Mouse (Mus musculus): Measurements from ENCODE around the gene Olfr890. TPM values are rescaled to one million over a fixed set of nuclear protein-coding genes. Genes with fewer than 3 reads are reported as not detected.
"Not testable (repeated sequence)": the region's sequence is repeated elsewhere in the genome, so short reads cannot be mapped to it uniquely, and the experiment has no call there.

The Olfr890 gene
- not detected in 2 replicates for polyA plus RNA-seq (2011; ENCODE audit: insufficient read depth, insufficient read length, low read depth, missing spikeins)

DNA sequence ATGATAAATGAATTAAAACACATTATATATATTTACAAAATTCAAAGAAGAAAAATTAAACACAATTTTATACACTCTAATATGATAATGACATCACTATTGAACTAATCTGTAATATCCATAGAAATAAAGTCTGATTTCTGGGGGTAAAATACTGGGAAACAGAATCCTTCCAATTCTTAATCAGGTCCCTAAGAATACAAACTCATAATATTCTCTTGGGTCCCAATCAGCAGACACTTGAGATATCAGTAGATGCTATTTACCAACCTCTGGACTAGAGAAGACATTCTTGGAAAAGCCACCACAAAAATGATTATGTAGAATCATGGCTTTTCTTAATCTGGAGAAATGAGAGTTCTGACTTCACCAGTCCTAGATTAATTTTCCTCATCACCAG, at the start of gene Olfr890:
Gene Olfr890 (plus strand): TSS at position 301 of the 400 bp plus-strand sequence.
- no peak within 1 kb of the TSS for H3K9ac ChIP-seq (ENCODE audit: low read depth, poor library complexity, severe bottlenecking)
- TF ChIP-seq CTCF (IDR thresholded peaks at IDR 0.05; ENCODE audit: low read depth, low read length) (no peak), POLR2A (IDR thresholded peaks at IDR 0.05; ENCODE audit: insufficient read depth, low read length) (no peak)
- H3K36me3 ChIP-seq (ENCODE audit: control insufficient read depth, insufficient read depth, low read length, poor library complexity, severe bottlenecking): no peaks in the 10 kb centered on the region
- no peaks in the 10 kb centered on the region for H3K4me1 ChIP-seq (ENCODE audit: control insufficient read depth, insufficient read depth, low read length)
- H3K27ac ChIP-seq (ENCODE audit: insufficient read depth, low read length): no peak within 1 kb of the TSS
- H3K27me3 ChIP-seq (ENCODE audit: control insufficient read depth, insufficient read depth, low read length, poor library complexity, severe bottlenecking): no peaks in the 10 kb centered on the region
- no peak within 1 kb of the TSS for H3K4me3 ChIP-seq (ENCODE audit: low read depth, low read length)
- no peaks in the 10 kb centered on the region for H3K9me3 ChIP-seq (replicated peaks; ENCODE audit: control insufficient read depth, insufficient read depth, low read length, poor library complexity, severe bottlenecking)

DNA sequence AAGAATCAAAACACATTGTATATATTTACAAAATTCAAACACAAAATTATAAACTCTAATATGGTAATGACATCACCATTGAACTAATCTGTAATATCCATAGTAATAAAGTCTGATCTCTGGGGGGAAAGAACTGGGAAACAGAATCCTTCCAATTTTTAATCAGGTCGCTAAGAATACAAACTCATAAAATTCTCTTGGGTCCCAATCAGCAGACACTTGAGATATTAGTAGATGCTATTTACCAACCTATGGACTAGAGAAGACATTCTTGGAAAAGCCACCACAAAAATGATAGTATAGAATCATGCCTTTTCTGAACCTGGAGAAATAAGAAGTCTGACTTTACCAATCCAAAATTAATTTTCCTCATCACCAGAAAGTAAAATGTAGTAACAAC, 34.5 kb upstream of the Olfr890 start, which contains the start of gene Olfr888:
Gene Olfr888 (plus strand): TSS at position 301 of the 400 bp plus-strand sequence.
- no peaks in the 10 kb centered on the region for H3K27me3 ChIP-seq (ENCODE audit: control insufficient read depth, insufficient read depth, low read length, poor library complexity, severe bottlenecking)
- H3K4me3 ChIP-seq (ENCODE audit: low read depth, low read length): no peak within 1 kb of the TSS
- no peak within 1 kb of the TSS for H3K9ac ChIP-seq (ENCODE audit: low read depth, poor library complexity, severe bottlenecking)
- no peak for TF ChIP-seq EP300 (IDR thresholded peaks at IDR 0.05; ENCODE audit: insufficient read depth, low read depth, low read length)
- TF ChIP-seq CTCF (IDR thresholded peaks at IDR 0.05; ENCODE audit: low read depth, low read length): no peak
- TF ChIP-seq POLR2A (IDR thresholded peaks at IDR 0.05; ENCODE audit: insufficient read depth, low read length): no peak
- H3K9me3 ChIP-seq (replicated peaks; ENCODE audit: control insufficient read depth, insufficient read depth, low read length, poor library complexity, severe bottlenecking): no peaks in the 10 kb centered on the region
- no peak within 1 kb of the TSS for H3K27ac ChIP-seq (ENCODE audit: insufficient read depth, low read length)
- H3K36me3 ChIP-seq (ENCODE audit: control insufficient read depth, insufficient read depth, low read length, poor library complexity, severe bottlenecking): no peaks in the 10 kb centered on the region
- no peaks in the 10 kb centered on the region for H3K4me1 ChIP-seq (ENCODE audit: control insufficient read depth, insufficient read depth, low read length)

DNA sequence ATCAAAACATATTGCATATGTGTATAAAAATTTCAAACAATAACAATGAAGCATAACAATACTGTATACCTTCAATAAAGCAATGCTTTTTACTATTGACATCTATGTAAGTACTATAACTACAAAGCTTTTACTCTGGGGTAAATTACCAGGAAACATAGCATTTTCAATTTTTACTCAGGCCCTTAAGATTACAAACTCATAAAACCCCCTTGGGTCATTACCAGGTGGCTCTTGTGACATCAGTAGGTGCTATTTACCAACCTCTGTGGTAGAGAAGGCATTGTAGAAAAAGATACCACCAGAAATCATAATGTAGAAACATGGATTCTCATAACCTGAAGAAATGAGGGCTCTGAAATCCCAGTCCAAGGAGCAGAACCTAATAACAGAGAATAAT, 27.4 kb upstream of the Olfr890 start, which contains the start of gene Olfr889:
Gene Olfr889 (plus strand): TSS at position 301 of the 400 bp plus-strand sequence.
- TF ChIP-seq POLR2A (IDR thresholded peaks at IDR 0.05; ENCODE audit: insufficient read depth, low read length): no peak
- no peak for TF ChIP-seq EP300 (IDR thresholded peaks at IDR 0.05; ENCODE audit: insufficient read depth, low read depth, low read length)
- no peak for TF ChIP-seq CTCF (IDR thresholded peaks at IDR 0.05; ENCODE audit: low read depth, low read length)
- no peaks in the 10 kb centered on the region for H3K4me1 ChIP-seq (ENCODE audit: control insufficient read depth, insufficient read depth, low read length)

DNA sequence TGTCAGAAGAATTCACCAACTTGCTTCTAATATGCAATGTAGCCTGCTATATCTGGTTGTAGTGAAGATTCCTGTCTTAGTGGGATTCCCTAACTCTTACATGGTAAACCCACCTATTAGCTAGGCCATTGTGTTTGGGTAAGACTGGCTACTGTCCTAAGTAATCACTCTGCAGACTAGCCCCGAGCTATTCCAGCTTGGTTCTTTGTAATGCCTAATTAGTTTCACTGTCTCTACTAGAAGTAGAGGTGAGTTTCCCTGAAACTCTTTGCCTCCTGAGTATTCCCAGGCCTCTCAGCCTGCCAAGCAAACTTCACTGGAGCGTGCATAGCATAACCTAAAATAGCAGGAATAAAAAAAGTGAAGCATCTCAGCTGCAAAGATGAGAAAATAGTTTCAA, 26.0 kb downstream of the Olfr890 start:
- H3K27me3 ChIP-seq (ENCODE audit: control insufficient read depth, insufficient read depth, low read length, poor library complexity, severe bottlenecking); H3K4me3 ChIP-seq (ENCODE audit: low read depth, low read length); H3K27ac ChIP-seq (ENCODE audit: insufficient read depth, low read length); H3K4me1 ChIP-seq (ENCODE audit: control insufficient read depth, insufficient read depth, low read length); H3K36me3 ChIP-seq (ENCODE audit: control insufficient read depth, insufficient read depth, low read length, poor library complexity, severe bottlenecking); H3K9me3 ChIP-seq (replicated peaks; ENCODE audit: control insufficient read depth, insufficient read depth, low read length, poor library complexity, severe bottlenecking); H3K9ac ChIP-seq (ENCODE audit: low read depth, poor library complexity, severe bottlenecking): not testable (repeated sequence)

More for the DNA sequence above, 27.4 kb upstream of the Olfr890 start, which contains the start of gene Olfr889:
- H3K9ac ChIP-seq (ENCODE audit: low read depth, poor library complexity, severe bottlenecking): no peak within 1 kb of the TSS
- no peaks in the 10 kb centered on the region for H3K9me3 ChIP-seq (replicated peaks; ENCODE audit: control insufficient read depth, insufficient read depth, low read length, poor library complexity, severe bottlenecking)
- H3K36me3 ChIP-seq (ENCODE audit: control insufficient read depth, insufficient read depth, low read length, poor library complexity, severe bottlenecking): no peaks in the 10 kb centered on the region
- H3K27me3 ChIP-seq (ENCODE audit: control insufficient read depth, insufficient read depth, low read length, poor library complexity, severe bottlenecking): no peaks in the 10 kb centered on the region
- no peak within 1 kb of the TSS for H3K4me3 ChIP-seq (ENCODE audit: low read depth, low read length)
- no peak within 1 kb of the TSS for H3K27ac ChIP-seq (ENCODE audit: insufficient read depth, low read length)

DNA sequence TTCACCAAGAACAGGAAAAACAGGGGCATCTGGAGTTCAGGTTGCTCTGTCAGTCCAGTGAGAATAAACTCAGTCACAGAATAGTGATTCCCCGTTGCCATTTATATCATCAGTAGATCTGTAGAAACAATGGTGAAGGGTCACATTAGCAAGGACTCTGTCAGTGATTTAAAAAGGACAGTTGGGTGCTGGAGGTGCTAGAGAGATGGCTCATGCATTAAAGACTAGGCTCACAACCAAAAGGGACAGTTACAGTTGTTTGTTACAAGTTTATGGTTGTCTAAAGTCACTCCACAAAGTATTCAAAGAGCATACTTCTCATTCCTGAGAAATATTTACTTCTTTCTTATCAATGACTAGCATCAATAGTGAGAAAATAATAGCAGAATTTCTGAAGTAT, 38.4 kb downstream of the Olfr890 start, which contains the start of gene Olfr891:
Gene Olfr891 (minus strand): TSS at position 101 of the 400 bp plus-strand sequence.
- no peaks in the 10 kb centered on the region for H3K9me3 ChIP-seq (replicated peaks; ENCODE audit: control insufficient read depth, insufficient read depth, low read length, poor library complexity, severe bottlenecking)
- no peaks in the 10 kb centered on the region for H3K27me3 ChIP-seq (ENCODE audit: control insufficient read depth, insufficient read depth, low read length, poor library complexity, severe bottlenecking)
- H3K4me3 ChIP-seq (ENCODE audit: low read depth, low read length): no peak within 1 kb of the TSS
- H3K36me3 ChIP-seq (ENCODE audit: control insufficient read depth, insufficient read depth, low read length, poor library complexity, severe bottlenecking): no peaks in the 10 kb centered on the region
- H3K9ac ChIP-seq (ENCODE audit: low read depth, poor library complexity, severe bottlenecking): no peak within 1 kb of the TSS
- no peaks in the 10 kb centered on the region for H3K4me1 ChIP-seq (ENCODE audit: control insufficient read depth, insufficient read depth, low read length)
- H3K27ac ChIP-seq (ENCODE audit: insufficient read depth, low read length): no peak within 1 kb of the TSS
- TF ChIP-seq POLR2A (IDR thresholded peaks at IDR 0.05; ENCODE audit: insufficient read depth, low read length) (no peak), EP300 (IDR thresholded peaks at IDR 0.05; ENCODE audit: insufficient read depth, low read depth, low read length) (no peak)

Other genes starting within 250 kb of the Olfr890 start
- gene Olfr145, start 245.8 kb upstream of the Olfr890 start, polyA plus RNA-seq (2011; ENCODE audit: insufficient read depth, insufficient read length, low read depth, missing spikeins): not detected in 2 replicates
- not detected in 2 replicates for gene Olfr878, start 224.7 kb upstream of the Olfr890 start, polyA plus RNA-seq (2011; ENCODE audit: insufficient read depth, insufficient read length, low read depth, missing spikeins)
- not detected in 2 replicates for gene Olfr881, start 150.7 kb upstream of the Olfr890 start, polyA plus RNA-seq (2011; ENCODE audit: insufficient read depth, insufficient read length, low read depth, missing spikeins)
- gene Olfr883, start 116.7 kb upstream of the Olfr890 start, polyA plus RNA-seq (2011; ENCODE audit: insufficient read depth, insufficient read length, low read depth, missing spikeins): not detected in 2 replicates
- gene Olfr884, start 96.0 kb upstream of the Olfr890 start, polyA plus RNA-seq (2011; ENCODE audit: insufficient read depth, insufficient read length, low read depth, missing spikeins): not detected in 2 replicates
- not detected in 2 replicates for gene Olfr885, start 81.2 kb upstream of the Olfr890 start, polyA plus RNA-seq (2011; ENCODE audit: insufficient read depth, insufficient read length, low read depth, missing spikeins)
- gene Olfr887, start 58.4 kb upstream of the Olfr890 start, polyA plus RNA-seq (2011; ENCODE audit: insufficient read depth, insufficient read length, low read depth, missing spikeins): not detected in 2 replicates
- not detected in 2 replicates for gene Olfr888, start 34.4 kb upstream of the Olfr890 start, polyA plus RNA-seq (2011; ENCODE audit: insufficient read depth, insufficient read length, low read depth, missing spikeins)
- gene Olfr889, start 27.3 kb upstream of the Olfr890 start, polyA plus RNA-seq (2011; ENCODE audit: insufficient read depth, insufficient read length, low read depth, missing spikeins): not detected in 2 replicates
- not detected in 2 replicates for gene Olfr891, start 38.3 kb downstream of the Olfr890 start, polyA plus RNA-seq (2011; ENCODE audit: insufficient read depth, insufficient read length, low read depth, missing spikeins)
- gene Olfr893, start 65.8 kb downstream of the Olfr890 start, polyA plus RNA-seq (2011; ENCODE audit: insufficient read depth, insufficient read length, low read depth, missing spikeins): not detected in 2 replicates
- gene Olfr894, start 75.5 kb downstream of the Olfr890 start, polyA plus RNA-seq (2011; ENCODE audit: insufficient read depth, insufficient read length, low read depth, missing spikeins): not detected in 2 replicates
- not detected in 2 replicates for gene Olfr143, start 110.3 kb downstream of the Olfr890 start, polyA plus RNA-seq (2011; ENCODE audit: insufficient read depth, insufficient read length, low read depth, missing spikeins)
- gene Olfr895, start 125.3 kb downstream of the Olfr890 start, polyA plus RNA-seq (2011; ENCODE audit: insufficient read depth, insufficient read length, low read depth, missing spikeins): not detected in 2 replicates
- not detected in 2 replicates for gene Olfr896-ps1, start 148.6 kb downstream of the Olfr890 start, polyA plus RNA-seq (2011; ENCODE audit: insufficient read depth, insufficient read length, low read depth, missing spikeins)
- not detected in 2 replicates for gene Olfr25, start 186.5 kb downstream of the Olfr890 start, polyA plus RNA-seq (2011; ENCODE audit: insufficient read depth, insufficient read length, low read depth, missing spikeins)
- 0.15 TPM in 1 of 2 replicates, not detected in the other for gene Olfr898, start 205.9 kb downstream of the Olfr890 start, polyA plus RNA-seq (2011; ENCODE audit: insufficient read depth, insufficient read length, low read depth, missing spikeins)
- not detected in 2 replicates for gene Olfr250, start 224.4 kb downstream of the Olfr890 start, polyA plus RNA-seq (2011; ENCODE audit: insufficient read depth, insufficient read length, low read depth, missing spikeins)
- not detected in 2 replicates for gene Olfr251, start 234.6 kb downstream of the Olfr890 start, polyA plus RNA-seq (2011; ENCODE audit: insufficient read depth, insufficient read length, low read depth, missing spikeins)